Mouse (Mus musculus): ENCODE measurements around the gene Cdc20.

- TF ChIP-seq CTCF (IDR thresholded peaks at IDR 0.05) (no peak), POLR2A (IDR thresholded peaks at IDR 0.05; ENCODE audit: insufficient read depth, low read depth, low read length) (no peak), EP300 (IDR thresholded peaks at IDR 0.05; ENCODE audit: insufficient read depth, low read depth, low read length) (no peak)
Measured at GRCm38 (mm10) chr4:118401918-118402317, 35.2 kb downstream of the Cdc20 start.

Data from heart, adult 2 months (tissue).